Mouse (Mus musculus) liver, embryonic 11.5 days (tissue): ENCODE data around the gene Stc2. TPM values are rescaled to one million over a fixed set of nuclear protein-coding genes. Genes with fewer than 3 reads are reported as not detected.

ENCODE experiments used
- ATAC-seq: fragments of 200-750 bp; cut with Nextera tagmentation; replicated peaks from 2 replicates; pipeline ENCODE4 v1.8.0; 2017; ENCODE audit warnings: moderate number of reproducible peaks, mild to moderate bottlenecking, moderate TSS enrichment, moderate library complexity; ENCODE audit not compliant: low FRiP score
- DNase-seq: peaks from one replicate; pipeline ENCODE4 v3.0.0-alpha.2; 2017; ENCODE audit warnings: low spot score
- H3K27ac ChIP-seq: fragments of 300-500 bp; sonication (generic); 2 replicates; pipeline ENCODE4 v1.5.1; 2014; ENCODE audit warnings: mild to moderate bottlenecking, low read depth, low read length, control low read depth
- H3K27me3 ChIP-seq: fragments of 300-500 bp; sonication (generic); replicated peaks from 2 replicates; pipeline ENCODE4 v1.6.1; 2014; ENCODE audit warnings: low read length, mixed read lengths; ENCODE audit not compliant: control insufficient read depth, insufficient read depth
- H3K36me3 ChIP-seq: fragments of 300-500 bp; sonication (generic); 2 replicates; pipeline ENCODE4 v1.6.1; 2014; ENCODE audit warnings: mild to moderate bottlenecking, low read length, moderate library complexity, mixed read lengths; ENCODE audit not compliant: control insufficient read depth, insufficient read depth
- H3K4me1 ChIP-seq: fragments of 300-500 bp; sonication (generic); replicated peaks from 2 replicates; pipeline ENCODE4 v1.6.1; 2014; ENCODE audit warnings: low read length, mixed read lengths; ENCODE audit not compliant: control insufficient read depth, insufficient read depth
- H3K4me2 ChIP-seq: fragments of 300-500 bp; sonication (generic); 2 replicates; pipeline ENCODE4 v1.6.1; 2014; ENCODE audit warnings: mild to moderate bottlenecking, control low read depth, moderate library complexity
- H3K4me3 ChIP-seq: fragments of 300-500 bp; sonication (generic); 2 replicates; pipeline ENCODE4 v1.5.1; 2014; ENCODE audit warnings: low read depth, low read length, control low read depth
- H3K9ac ChIP-seq: fragments of 300-500 bp; sonication (generic); 2 replicates; pipeline ENCODE4 v1.6.1; 2014; ENCODE audit warnings: low read depth, low read length, control low read depth
- H3K9me3 ChIP-seq: fragments of 300-500 bp; sonication (generic); 2 replicates; pipeline ENCODE4 v1.6.1; 2016; ENCODE audit warnings: low read length, inconsistent platforms, mixed read lengths; ENCODE audit not compliant: control insufficient read depth
- WGBS: fragments of 180-500 bp; shearing (Covaris S2); extraction: QIAGEN DNeasy Blood & Tissue Kit; methylation state at CpG from one replicate; pipeline ENCODE4 v1.1.7; 2014; 5-methylcytosine and 5-hydroxymethylcytosine counted together
- polyA plus RNA-seq: library from polyadenylated mRNA; unstranded; fragments of >200 nt; fragmentation: Nextera tagmentation; extraction: Ambion mirVana; gene quantifications from 2 replicates; pipeline ENCODE4 v1.2.1, GENCODE M21; 2014

Gene Stc2
- polyA plus RNA-seq, 1 experiment from 2014 or later: 1.6 TPM

GRCm38 (mm10) chr11:31388890-31389289 lies 19.0 kb upstream of the Stc2 start:
- Histone ChIP-seq H3K9ac (no peak overlapping the region), H3K4me2 (no peak overlapping the region), H3K4me3 (no peak overlapping the region), H3K4me1 (no peaks in the 10 kb centered on the region), H3K27me3 (no peaks in the 10 kb centered on the region), H3K9me3 (no peaks in the 10 kb centered on the region), H3K36me3 (no peaks in the 10 kb centered on the region), H3K27ac (no peak overlapping the region)
- DNase-seq (no peak), ATAC-seq (no peak)
- WGBS: 75% methylated on average over 4 of the region's 4 CpGs

GRCm38 (mm10) chr11:31387526-31387925 lies 17.7 kb upstream of the Stc2 start:
- no peak overlapping the region for H3K4me2 ChIP-seq
- H3K36me3 ChIP-seq: no peaks in the 10 kb centered on the region
- ATAC-seq (no peak), DNase-seq (no peak)
- no peaks in the 10 kb centered on the region for H3K27me3 ChIP-seq
- no peaks in the 10 kb centered on the region for H3K4me1 ChIP-seq
- H3K27ac ChIP-seq: no peak overlapping the region
- H3K9me3 ChIP-seq: no peaks in the 10 kb centered on the region
- H3K9ac ChIP-seq: no peak overlapping the region
- H3K4me3 ChIP-seq: no peak overlapping the region
- WGBS: 83% methylated on average over 5 of the region's 5 CpGs

GRCm38 (mm10) chr11:31386571-31386970 lies 16.7 kb upstream of the Stc2 start:
- DNase-seq: no peak
- H3K27me3 ChIP-seq: no peaks in the 10 kb centered on the region
- H3K9me3 ChIP-seq: no peaks in the 10 kb centered on the region
- no peak overlapping the region for H3K27ac ChIP-seq
- ATAC-seq: no peak
- H3K36me3 ChIP-seq: no peaks in the 10 kb centered on the region
- WGBS: 37% methylated on average over 3 of the region's 3 CpGs
- H3K9ac ChIP-seq: no peak overlapping the region
- H3K4me2 ChIP-seq: no peak overlapping the region
- no peak overlapping the region for H3K4me3 ChIP-seq
- H3K4me1 ChIP-seq: no peaks in the 10 kb centered on the region

GRCm38 (mm10) chr11:31383968-31384367 lies 14.1 kb upstream of the Stc2 start:
- H3K9ac ChIP-seq: no peak overlapping the region
- ATAC-seq (no peak), DNase-seq (no peak)
- H3K27me3 ChIP-seq: no peaks in the 10 kb centered on the region
- no peaks in the 10 kb centered on the region for H3K9me3 ChIP-seq
- no peak overlapping the region for H3K4me3 ChIP-seq
- no peak overlapping the region for H3K27ac ChIP-seq
- no peaks in the 10 kb centered on the region for H3K36me3 ChIP-seq
- no peaks in the 10 kb centered on the region for H3K4me1 ChIP-seq
- no peak overlapping the region for H3K4me2 ChIP-seq
- 88% methylated on average over 2 of the region's 2 CpGs for WGBS

- Histone ChIP-seq H3K27ac (no peak overlapping the region), H3K4me1 (no peaks in the 10 kb centered on the region), H3K36me3 (no peaks in the 10 kb centered on the region), H3K4me3 (no peak overlapping the region), H3K9ac (no peak overlapping the region), H3K27me3 (no peaks in the 10 kb centered on the region), H3K4me2 (no peak overlapping the region), H3K9me3 (no peaks in the 10 kb centered on the region)
- ATAC-seq: no peak
- 82% methylated on average over 5 of the region's 5 CpGs for whole genome bisulfite sequencing
- no peak for DNase-seq
These were observed 12.3 kb upstream of the Stc2 start for GRCm38 (mm10) chr11:31382145-31382544.

GRCm38 (mm10) chr11:31373438-31373837 lies 3.6 kb upstream of the Stc2 start:
- Histone ChIP-seq H3K4me1 (peaks cover 10% of the 10 kb centered on the region), H3K9ac (no peak overlapping the region), H3K27me3 (peaks cover 34% of the 10 kb centered on the region), H3K9me3 (no peaks in the 10 kb centered on the region), H3K27ac (no peak overlapping the region), H3K36me3 (no peaks in the 10 kb centered on the region), H3K4me2 (no peak overlapping the region), H3K4me3 (no peak overlapping the region)
- peak; percentile 57; the same call in 1 of the 2 replicates for ATAC-seq
- DNase-seq: peak; percentile 48
- whole genome bisulfite sequencing: 49% methylated on average over 7 of the region's 7 CpGs

GRCm38 (mm10) chr11:31372206-31372605 lies 2.3 kb upstream of the Stc2 start:
- Histone ChIP-seq H3K4me1 (peaks cover 14% of the 10 kb centered on the region), H3K27ac (no peak overlapping the region), H3K9ac (no peak overlapping the region), H3K4me3 (no peak overlapping the region), H3K9me3 (no peaks in the 10 kb centered on the region), H3K27me3 (peaks cover 39% of the 10 kb centered on the region), H3K4me2 (no peak overlapping the region), H3K36me3 (no peaks in the 10 kb centered on the region)
- no peak for DNase-seq
- 75% methylated on average over 4 of the region's 4 CpGs for WGBS
- ATAC-seq: no peak

- Histone ChIP-seq H3K9ac (0 out of 2 replicates have a peak overlapping the region, but pooled peaks have one; percentile 8), H3K4me3 (peak overlapping the region; percentile 62), H3K27ac (no peak overlapping the region), H3K4me2 (peak overlapping the region; percentile 94), H3K9me3 (no peaks in the 10 kb centered on the region), H3K4me1 (peaks cover 14% of the 10 kb centered on the region), H3K27me3 (peaks cover 39% of the 10 kb centered on the region), H3K36me3 (no peaks in the 10 kb centered on the region)
- DNase-seq: peak; percentile 42
- no peak for ATAC-seq
- WGBS: 2% methylated on average over 39 of the region's 39 CpGs
These were observed 1.5 kb upstream of the Stc2 start for GRCm38 (mm10) chr11:31371256-31371838.

- Histone ChIP-seq H3K9me3 (no peaks in the 10 kb centered on the region), H3K27ac (no peak overlapping the region), H3K9ac (no peak overlapping the region)
These were observed 759 bp upstream of the Stc2 start for GRCm38 (mm10) chr11:31370436-31371230.

More at GRCm38 (mm10) chr11:31370436-31371230, 759 bp upstream of the Stc2 start:
- ATAC-seq: no peak
- Histone ChIP-seq H3K4me1 (peaks cover 14% of the 10 kb centered on the region), H3K36me3 (no peaks in the 10 kb centered on the region), H3K4me2 (peak overlapping the region; percentile 94), H3K4me3 (peak overlapping the region; percentile 62), H3K27me3 (peaks cover 39% of the 10 kb centered on the region)
- DNase-seq: no peak
- WGBS: 3% methylated on average over 23 of the region's 24 CpGs
